Mouse (Mus musculus): ENCODE results near the gene Ccdc85a.

Ccdc85a gene

DNA sequence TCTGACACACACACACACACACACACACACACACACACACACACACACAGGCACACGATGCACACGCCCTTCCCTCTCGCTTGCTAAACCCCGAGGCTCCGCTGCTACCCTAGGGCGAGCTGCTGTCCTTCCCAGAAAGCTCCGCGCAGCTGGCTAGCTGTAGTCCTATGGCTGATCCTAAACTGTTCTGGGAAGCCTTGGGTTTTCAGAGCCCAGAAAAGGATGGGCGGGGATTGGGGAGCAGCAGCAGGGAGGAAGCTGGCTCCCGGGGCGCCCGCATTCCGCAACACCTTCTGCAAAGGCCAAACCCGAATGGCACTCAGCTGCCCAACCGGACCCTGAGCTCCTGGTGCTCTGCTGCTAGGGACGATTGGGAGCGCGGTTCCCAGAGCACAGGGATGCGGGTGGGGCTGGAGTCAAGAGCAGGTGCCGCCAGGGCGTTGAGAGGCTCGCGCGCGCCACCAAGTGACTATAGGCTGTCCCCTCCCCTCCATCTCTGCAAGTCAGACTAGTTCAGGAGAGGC is at the start of gene Ccdc85a:
Gene Ccdc85a, minus strand, starts transcription at position 414 of the 524 bp plus-strand sequence.
- no peak for DNase-seq (ENCODE audit: extremely low read depth, low read depth, low spot score)

DNA sequence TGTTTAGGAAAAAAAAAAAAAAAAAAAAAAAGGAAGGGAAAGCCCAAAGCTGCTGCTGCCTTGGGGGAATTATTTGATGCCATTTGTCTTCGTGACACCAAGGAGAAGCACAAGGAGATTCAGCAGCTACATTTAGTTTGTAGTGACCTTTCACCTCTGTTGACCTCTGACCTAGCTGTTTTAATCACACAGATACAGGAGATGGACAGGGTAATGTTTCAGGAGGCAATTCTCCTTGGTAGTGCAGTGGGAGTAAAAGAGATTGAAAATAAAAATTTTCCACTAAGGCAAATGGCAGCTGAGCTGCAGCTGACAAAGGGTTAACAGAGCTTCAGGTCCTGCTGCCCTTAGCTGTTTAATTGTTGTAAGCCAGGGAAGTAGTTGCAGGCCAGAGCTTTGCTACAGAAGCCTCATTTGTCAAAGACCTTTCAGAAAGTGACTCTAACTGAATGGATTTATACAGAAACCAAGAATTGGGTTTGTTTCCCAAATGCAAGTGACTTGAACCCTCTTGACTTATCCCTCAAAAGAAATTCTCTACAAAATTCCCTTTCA is 49.5 kb upstream of the Ccdc85a start:
- no peak for DNase-seq (ENCODE audit: extremely low read depth, low read depth, low spot score)

DNA sequence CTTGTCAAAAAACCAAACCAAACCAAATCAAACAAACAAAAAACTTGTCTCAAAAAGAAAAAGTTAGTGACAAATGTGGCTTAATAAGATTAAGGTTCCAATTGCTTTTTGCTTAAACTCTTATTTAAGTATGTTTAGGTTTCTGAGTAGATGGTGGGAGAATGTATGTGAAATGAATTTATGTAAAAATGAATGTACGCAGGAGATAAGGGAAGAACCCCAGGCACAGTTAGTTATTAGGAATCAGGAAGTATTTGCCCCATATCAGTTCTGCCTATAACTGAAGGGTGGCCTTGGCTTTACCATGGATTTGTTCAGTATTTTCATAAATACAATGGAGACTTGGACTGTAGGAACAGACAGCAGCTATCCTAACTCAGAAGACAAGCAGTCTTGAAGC is 49.0 kb upstream of the Ccdc85a start:
- no peak for DNase-seq (ENCODE audit: extremely low read depth, low read depth, low spot score)

DNA sequence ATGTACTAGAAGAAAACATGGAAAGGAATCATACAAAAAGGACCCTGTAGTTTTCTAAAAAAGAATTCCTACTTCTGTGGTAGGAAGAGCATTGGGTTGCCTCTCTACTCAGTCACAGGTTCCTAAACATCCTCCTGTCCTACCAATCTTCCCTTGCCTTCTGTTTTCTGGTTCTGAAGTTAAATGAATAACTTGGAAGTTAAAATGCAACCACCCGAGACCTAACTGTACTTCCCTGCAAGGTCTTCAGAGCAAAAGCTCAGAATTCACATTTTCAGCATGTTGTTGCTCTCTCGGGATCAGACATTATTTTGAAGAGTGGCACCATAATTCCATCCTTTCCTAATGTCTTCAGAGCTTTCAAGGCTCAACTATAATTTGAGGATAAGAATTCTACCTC is 46.6 kb upstream of the Ccdc85a start:
- no peak for DNase-seq (ENCODE audit: extremely low read depth, low read depth, low spot score)

DNA sequence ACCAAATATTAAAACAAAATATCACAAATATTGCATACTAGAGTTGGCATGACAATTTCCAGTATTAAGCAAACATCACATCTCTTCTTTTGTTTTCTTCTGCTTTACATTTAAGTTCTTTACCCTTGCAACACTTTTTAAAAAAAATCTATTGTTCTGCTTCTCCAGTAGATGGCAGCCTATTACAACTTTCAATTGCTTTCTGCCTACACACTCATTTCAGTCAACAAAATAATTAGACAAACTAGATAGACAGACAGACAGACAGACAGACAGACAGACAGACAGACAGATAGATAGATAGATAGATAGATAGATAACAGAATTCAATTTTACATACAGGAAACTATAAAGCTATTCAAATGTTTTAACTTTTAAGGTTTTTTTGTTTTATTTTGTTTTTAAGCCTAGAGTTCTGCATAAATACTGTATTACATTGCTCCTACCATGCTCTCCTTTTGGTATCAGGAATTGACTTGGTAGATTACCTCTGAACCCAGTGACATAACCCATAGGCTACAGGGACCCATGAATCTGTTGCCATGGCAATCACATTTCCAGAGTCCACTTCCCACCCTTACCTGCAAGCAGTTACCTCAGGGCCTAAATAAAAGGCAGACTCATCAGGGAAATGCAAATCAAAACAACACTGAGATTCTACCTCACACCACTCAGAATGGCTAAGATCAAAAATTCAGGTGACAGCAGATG is 26.8 kb upstream of the Ccdc85a start:
- no peak for DNase-seq (ENCODE audit: extremely low read depth, low read depth, low spot score)

DNA sequence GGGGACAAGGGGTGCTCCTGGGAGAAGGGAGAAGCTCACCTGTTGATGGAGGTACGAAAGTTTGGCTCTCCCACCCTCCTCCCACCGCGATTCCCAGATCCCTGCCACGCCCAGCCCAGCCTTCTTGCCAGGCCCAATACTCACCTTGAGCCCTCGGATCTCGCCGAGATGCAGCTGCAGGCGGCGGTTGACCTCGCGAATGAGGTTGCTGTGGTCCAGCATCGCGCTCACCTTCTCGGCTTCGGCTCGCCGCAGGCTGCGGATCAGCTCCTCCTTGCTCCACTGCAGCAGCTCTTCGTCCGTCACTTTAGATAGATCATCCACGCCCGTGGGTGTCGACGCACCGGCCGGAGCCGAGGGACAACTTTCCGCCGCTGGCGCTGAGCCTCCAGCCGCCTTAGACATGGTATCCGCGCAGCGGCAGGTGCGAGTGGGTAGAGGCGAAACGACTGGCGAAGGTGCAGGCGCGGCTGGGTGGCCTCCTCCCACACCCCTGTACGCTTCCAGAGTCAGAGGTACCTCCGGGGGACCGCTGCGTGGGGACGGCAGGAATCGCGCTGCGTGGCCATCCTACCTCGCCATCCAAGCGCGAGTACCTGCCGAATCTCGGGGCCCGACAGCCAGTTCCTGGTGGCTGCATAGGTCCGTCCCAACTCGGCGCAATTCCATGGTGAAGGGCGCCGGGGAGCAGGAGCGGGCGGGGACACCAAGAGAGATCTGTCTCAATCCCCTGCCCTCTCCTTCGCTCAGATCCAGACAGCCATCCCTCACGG is 800 bp downstream of the Ccdc85a start:
- no peak for DNase-seq (ENCODE audit: extremely low read depth, low read depth, low spot score)

DNA sequence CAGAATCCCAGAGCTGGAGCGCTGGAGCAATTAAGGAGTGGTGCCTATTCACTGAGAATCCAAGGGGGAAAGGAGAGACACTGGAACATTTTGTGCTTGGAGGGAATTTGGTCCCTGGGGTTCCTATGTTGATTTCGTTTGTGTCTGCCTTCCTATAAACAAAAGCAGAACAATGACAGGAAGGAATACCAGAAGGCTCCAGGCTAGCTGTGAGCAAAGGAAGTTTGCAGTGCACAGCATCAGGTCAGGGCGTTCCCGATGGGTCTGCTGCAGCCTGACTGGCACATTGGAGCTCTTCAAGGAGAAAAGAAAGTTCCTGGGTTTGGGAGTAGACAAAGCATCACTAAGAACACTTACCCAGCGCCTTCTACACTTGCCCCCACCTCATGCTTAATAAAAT is 1.9 kb downstream of the Ccdc85a start:
- DNase-seq (ENCODE audit: extremely low read depth, low read depth, low spot score): no peak

DNA sequence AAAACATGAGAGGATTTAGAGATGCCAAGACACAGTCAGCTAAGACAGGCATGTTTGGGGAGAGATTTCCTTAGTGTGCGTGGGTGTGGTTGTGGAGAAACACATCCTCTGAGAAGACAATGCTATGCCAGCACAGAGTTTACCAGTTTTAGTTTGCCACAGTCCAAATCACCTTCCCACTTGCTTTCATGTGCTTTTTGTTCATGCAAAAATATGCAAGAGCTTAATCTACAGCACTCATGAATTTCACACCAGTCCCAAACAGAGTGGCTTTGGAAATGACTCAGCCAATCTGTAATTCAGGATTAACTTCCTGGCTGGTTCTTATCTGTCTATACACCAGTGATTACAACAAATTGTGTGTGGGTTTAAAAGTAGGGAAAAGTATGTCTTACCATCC is 11.7 kb downstream of the Ccdc85a start:
- DNase-seq (ENCODE audit: extremely low read depth, low read depth, low spot score): no peak

DNA sequence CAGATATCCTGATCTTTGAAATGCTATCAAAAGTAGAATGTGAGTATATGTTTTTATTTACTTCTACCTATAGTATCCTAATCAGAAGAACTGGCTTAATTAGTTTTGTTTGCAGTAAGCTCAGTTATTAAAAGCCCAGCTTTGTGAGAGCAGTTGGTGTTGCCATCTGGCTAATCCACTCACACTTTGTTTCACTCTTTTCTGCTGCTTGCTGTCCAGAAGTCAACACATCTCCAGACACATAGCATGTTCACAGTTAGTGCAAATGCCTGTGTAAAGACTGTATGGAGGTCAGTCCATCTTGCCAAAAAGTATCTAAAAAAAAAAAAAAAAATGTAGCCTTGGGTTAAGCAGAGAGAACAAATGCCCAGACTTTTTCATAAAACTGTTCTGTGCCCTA is 27.7 kb downstream of the Ccdc85a start:
- no peak for DNase-seq (ENCODE audit: extremely low read depth, low read depth, low spot score)

DNA sequence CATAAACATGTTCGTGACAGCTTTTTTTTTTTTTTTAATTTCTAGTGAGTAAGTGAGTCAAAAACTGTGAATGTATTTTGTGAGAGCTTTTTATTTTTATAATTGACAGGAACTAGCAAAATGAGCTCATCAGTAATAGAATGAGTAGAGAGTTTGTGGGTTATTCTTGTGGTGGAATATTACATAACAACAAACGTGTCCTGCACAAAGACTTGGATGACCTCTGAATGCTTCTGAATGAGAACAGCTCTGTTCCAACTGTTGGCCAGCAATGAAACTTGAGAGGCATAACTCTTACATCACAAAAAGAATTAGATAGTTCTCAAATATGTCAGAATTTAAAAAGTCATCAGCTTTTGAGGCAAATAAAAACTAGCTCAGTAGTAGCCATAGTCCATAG is 40.7 kb downstream of the Ccdc85a start:
- no peak for DNase-seq (ENCODE audit: extremely low read depth, low read depth, low spot score)

DNA sequence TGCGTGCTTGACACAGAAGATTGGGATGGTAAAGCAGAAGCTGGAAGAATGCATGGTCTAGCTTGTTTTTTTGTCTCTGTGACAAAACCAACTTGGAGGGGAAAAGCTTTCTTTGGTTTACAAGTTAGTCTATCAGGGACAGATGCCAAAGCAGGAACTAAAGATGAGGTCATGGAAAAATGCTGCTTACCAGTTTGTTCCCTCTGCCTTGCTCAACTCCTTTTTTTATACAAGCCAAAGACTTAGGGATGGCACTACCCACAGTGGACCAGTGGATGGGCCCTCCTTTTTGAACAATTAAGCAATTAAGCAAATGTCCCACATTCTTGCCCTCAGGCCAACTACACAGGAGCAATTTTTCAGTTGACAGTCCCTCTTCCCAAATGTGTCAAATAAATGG is 42.8 kb downstream of the Ccdc85a start:
- no peak for DNase-seq (ENCODE audit: extremely low read depth, low read depth, low spot score)

DNA sequence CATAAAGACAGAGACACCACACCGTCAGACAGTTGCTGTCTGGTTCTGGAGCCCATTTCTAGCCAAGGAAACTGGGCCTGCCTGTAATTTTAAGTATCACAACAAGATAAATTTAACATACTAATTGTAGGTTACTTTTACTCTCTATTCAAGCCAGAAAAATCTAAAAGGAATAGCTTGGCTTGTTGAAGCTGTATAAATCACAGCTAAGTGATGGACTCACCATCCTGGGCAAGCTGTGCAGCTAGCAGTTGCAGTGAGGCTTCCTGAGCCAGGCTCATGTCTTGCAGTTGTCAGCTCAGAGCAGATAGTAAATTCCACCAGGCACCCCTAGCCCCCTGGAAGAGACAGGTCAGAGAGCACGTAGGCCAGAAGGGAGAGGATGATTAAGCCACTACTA is 50.8 kb downstream of the Ccdc85a start:
- DNase-seq (ENCODE audit: extremely low read depth, low read depth, low spot score): no peak

DNA sequence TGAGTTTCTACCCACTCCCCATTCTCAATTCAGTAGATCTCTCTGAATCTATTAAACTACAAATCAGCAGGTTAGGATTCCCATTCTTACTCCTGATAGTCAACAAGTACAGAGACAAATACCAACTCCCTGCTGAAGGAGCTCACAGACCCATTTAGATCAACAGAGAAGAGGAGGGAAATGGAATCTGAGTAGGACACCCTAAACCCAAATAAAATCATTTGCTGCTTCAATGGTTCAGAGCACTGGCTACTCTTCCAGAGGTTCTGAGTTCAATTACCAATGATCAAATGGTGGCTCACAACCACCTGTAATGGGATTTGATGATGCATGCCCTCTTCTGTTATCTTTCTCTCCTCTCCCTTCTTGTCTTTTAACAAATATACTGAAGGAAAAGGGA is 82.9 kb downstream of the Ccdc85a start:
- no peak for DNase-seq (ENCODE audit: extremely low read depth, low read depth, low spot score)

DNA sequence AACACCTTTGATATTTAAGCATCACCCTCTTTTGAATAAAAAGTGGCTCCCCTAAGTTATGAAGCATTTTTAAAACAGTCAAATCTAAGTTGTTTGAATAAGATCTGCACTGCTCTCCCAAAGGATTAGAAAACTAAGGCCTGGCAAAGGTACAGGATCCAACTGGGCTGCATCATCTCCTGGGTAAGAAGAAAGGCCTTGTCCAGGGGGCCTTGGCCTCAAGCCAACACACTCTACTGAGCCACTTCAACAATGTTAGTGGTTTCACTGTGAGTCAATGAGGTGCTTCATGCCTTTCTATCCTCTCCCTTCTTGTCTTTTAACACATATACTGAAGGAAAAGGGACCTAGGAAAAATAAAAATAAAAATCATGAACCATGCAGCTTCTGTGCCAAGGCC is 87.1 kb downstream of the Ccdc85a start:
- no peak for DNase-seq (ENCODE audit: extremely low read depth, low read depth, low spot score)

DNA sequence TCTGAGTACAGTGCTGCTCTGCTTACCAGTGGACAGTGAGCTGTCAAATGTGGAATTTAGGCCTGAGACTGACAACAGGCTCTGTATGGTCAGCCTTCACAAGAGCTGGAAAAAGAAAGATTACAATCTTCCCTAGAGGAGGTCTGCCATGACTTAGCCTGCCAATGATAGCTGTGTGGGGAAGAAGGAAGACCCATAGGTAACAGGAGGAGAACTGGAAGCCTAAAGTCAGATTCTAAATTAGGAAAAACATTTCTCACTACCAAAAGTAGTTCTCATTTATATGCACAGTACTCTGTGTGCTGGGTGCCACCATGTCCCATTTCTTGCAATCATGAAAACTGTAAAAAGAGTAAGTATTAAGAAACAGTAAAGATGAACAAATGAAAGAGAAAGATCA is 90.8 kb downstream of the Ccdc85a start:
- DNase-seq (ENCODE audit: extremely low read depth, low read depth, low spot score): no peak

DNA sequence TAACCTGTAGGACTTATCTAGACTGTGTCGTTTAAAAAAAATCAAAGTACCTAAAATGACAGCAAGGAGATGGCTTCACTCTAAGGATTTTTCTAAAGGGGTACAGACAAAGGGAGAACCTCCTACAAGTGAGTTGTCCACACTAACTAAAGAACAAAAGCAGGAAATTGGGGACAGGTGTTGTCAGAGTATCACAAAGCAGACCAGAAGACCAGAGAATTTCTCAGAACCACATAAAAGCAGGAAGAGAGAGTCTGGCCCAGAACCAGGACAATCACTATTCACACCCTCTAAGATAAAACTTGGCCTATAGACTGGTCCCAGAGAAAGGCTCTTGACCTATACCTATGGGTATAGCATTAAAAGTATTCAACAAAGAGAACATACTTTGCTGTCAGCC is 92.8 kb downstream of the Ccdc85a start:
- no peak for DNase-seq (ENCODE audit: extremely low read depth, low read depth, low spot score)

DNA sequence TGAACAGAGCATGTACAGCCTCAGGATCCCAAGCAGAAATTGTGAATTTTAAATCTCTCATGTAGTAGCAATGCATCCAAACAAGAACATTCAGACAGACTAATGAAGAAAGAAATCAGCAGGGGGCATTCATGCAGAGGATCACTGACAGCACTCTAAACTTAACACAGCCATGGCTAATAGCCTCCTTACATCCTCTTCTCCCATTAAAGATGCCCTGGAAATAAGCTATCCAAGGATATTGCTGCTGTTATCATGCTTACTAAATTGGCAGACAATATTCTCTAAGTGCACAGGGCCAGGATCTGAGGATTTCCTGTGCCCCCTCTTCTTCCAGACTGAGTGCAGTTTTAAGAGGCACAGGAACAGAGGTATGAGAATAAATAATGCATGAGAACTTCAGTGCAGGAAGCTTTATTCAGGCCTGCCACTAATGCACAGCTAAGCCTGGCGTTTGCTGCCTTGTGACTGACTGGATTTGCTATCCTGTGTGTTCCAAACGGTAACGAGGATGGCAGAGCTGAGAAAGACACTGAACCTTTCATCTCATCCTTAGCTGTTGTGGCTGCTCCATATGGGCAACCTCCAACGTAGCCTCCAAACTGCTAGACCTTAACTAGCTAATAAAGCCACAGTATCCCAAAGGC is 99.9 kb downstream of the Ccdc85a start:
- no peak for DNase-seq (ENCODE audit: extremely low read depth, low read depth, low spot score)

DNA sequence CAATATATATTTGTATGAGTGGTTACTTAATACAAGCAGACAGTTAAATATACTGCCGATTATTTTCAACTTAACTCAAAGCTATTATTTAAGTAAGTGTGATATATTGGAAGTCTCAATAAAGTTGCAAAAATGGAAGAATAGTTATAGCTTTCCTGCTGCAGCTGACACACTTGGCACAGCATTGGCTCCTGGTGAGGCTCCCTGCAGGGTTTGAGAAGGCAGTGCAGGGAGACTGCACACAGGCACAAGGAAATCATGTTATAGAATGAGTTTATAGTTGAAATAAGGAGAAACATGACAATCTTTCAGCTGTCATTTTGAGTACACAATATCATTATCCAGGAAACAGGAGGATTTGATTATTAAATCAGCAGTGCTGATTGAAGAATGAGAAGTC is 107.0 kb downstream of the Ccdc85a start:
- no peak for DNase-seq (ENCODE audit: extremely low read depth, low read depth, low spot score)

DNA sequence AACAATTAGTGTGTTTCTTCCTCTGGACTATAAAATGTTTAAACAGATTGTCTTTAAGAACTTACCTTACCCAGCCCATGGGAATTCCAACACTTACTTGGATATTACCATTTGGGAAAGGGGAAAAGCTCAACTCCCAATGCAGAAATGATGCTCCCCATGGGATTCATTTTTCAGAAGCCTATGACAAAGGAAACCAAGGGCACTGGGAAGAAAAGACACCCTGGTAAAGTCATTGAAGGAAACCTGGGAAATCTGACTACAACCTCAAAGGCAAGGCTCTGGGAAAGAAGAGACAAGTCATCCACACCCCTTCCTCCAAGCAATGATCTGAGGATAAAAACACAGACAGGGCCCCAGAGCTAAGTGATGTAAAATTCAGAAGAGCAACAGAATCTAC is 118.4 kb downstream of the Ccdc85a start:
- DNase-seq (ENCODE audit: extremely low read depth, low read depth, low spot score): no peak

DNA sequence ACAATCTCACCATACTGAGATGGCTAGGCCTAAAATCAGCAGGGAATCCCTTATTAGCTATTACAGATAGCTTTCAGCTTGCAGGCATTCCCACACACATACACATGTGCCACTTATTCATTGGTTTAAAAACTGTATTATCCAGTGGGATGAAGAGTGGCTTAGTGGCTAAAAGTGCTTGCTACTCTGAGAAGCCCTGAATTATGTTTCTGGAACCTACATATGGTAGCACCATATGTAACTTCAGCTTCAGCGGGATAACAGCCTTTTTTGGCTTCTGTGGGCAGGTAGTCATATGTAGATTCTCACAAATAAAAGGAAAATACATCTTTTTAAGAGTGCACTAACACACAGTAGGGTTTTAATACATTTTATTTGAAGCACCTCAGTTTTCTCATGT is 119.2 kb downstream of the Ccdc85a start:
- no peak for DNase-seq (ENCODE audit: extremely low read depth, low read depth, low spot score)

DNA sequence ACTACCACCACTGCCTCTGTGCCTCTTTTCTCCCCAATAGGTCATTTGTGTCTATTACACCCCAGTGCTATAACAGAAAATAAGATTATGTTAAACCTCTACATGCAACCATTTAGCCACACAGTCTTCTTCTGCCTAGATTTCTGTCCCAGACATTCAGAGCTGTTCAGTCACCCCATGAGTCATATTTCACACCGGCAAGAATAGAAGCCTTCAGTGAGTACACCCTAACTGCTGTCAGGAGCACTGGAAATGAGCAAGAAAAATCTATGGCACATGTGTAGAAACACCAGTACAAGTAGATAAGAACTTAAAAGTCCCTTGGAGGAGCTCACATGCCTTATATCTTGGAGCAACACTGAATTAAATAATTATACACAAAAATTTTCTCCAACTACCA is 125.0 kb downstream of the Ccdc85a start:
- DNase-seq (ENCODE audit: extremely low read depth, low read depth, low spot score): no peak

DNA sequence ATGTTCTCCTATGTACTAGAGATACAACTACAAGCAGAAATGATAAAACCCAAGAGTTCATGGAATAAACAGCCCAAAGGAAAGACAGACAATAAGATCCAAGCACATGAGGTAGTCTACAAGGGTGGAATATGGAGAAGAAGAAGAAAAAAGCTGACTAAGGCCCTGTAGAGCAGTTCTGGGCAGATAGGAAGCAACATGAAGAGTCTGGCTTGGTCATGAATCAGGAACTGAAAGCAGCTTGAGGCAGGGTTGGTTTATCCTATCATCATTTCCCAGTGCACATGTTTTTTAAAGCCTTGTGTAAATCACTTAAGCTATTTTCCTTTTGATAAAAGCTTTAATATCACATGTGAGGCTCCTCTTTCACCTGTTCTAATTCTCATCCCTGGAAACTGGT is 144.2 kb downstream of the Ccdc85a start:
- DNase-seq (ENCODE audit: extremely low read depth, low read depth, low spot score): no peak

All from fat pad, adult 2 months (tissue).